Mouse (Mus musculus): Measurements from ENCODE around the gene Focad. TPM values are rescaled to one million over a fixed set of nuclear protein-coding genes. Genes with fewer than 3 reads are reported as not detected.
A peak's percentile ranks its signal among the peaks of the same experiment; 100 is the strongest.

Focad gene
- total RNA-seq, 2 experiments from 2014 or later = 46.4 to 47.5 TPM

- intact Hi-C loops (cut with DNase I) = no loop called here
- no peak for DNase-seq (ENCODE audit: low spot score in 2 of 2)
Observed at GRCm38 (mm10) chr4:88138366-88138917, 44.0 kb downstream of the Focad start.

- DNase-seq (ENCODE audit: low spot score in 2 of 2) = no peak
- intact Hi-C loops (cut with DNase I) = no loop called here
Observed at GRCm38 (mm10) chr4:88149462-88149861, 55.0 kb downstream of the Focad start.

- DNase-seq (ENCODE audit: low spot score in 2 of 2) = no peak
- intact Hi-C loops (cut with DNase I) = no loop called here
Observed at GRCm38 (mm10) chr4:88155490-88156160, 61.2 kb downstream of the Focad start.

- intact Hi-C loops (cut with DNase I) = no loop called here
- DNase-seq (ENCODE audit: low spot score in 2 of 2) = no peak
Observed at GRCm38 (mm10) chr4:88156961-88157360, 62.5 kb downstream of the Focad start.

GRCm38 (mm10) chr4:88157644-88158043, 63.2 kb downstream of the Focad start:
- DNase-seq (ENCODE audit: low spot score in 2 of 2) = peak; percentile 29 to 48
- intact Hi-C loops (cut with DNase I) = no loop called here

- DNase-seq (ENCODE audit: low spot score in 2 of 2) = no peak
- intact Hi-C loops (cut with DNase I) = no loop called here
Observed at GRCm38 (mm10) chr4:88159256-88159655, 64.8 kb downstream of the Focad start.

GRCm38 (mm10) chr4:88159700-88160099, 65.3 kb downstream of the Focad start:
- DNase-seq (ENCODE audit: low spot score in 2 of 2) = peak in 1 of 2 experiments; percentile 34
- intact Hi-C loops (cut with DNase I) = no loop called here

GRCm38 (mm10) chr4:88163511-88164247, 69.2 kb downstream of the Focad start:
- no peak for DNase-seq (ENCODE audit: low spot score in 2 of 2)

GRCm38 (mm10) chr4:88167008-88167862, 72.8 kb downstream of the Focad start:
- intact Hi-C loops (cut with DNase I) = no loop called here
- no peak for DNase-seq (ENCODE audit: low spot score in 2 of 2)

More at GRCm38 (mm10) chr4:88163511-88164247, 69.2 kb downstream of the Focad start:
- intact Hi-C loops (cut with DNase I) = no loop called here

- intact Hi-C loops (cut with DNase I) = no loop called here
- DNase-seq (ENCODE audit: low spot score in 2 of 2) = no peak
Observed at GRCm38 (mm10) chr4:88175058-88175974, 80.9 kb downstream of the Focad start.

- no peak for DNase-seq (ENCODE audit: low spot score in 2 of 2)
- intact Hi-C loops (cut with DNase I) = no loop called here
Observed at GRCm38 (mm10) chr4:88179296-88179695, 84.9 kb downstream of the Focad start.

GRCm38 (mm10) chr4:88184293-88184692, 89.9 kb downstream of the Focad start:
- intact Hi-C loops (cut with DNase I) = no loop called here
- no peak for DNase-seq (ENCODE audit: low spot score in 2 of 2)

- intact Hi-C loops (cut with DNase I) = no loop called here
Observed at GRCm38 (mm10) chr4:88185872-88186426, 91.5 kb downstream of the Focad start.

GRCm38 (mm10) chr4:88187649-88188048, 93.2 kb downstream of the Focad start:
- intact Hi-C loops (cut with DNase I) = no loop called here
- no peak for DNase-seq (ENCODE audit: low spot score in 2 of 2)

More at GRCm38 (mm10) chr4:88185872-88186426, 91.5 kb downstream of the Focad start:
- DNase-seq (ENCODE audit: low spot score in 2 of 2) = no peak

GRCm38 (mm10) chr4:88189495-88189894, 95.1 kb downstream of the Focad start:
- intact Hi-C loops (cut with DNase I) = no loop called here
- DNase-seq (ENCODE audit: low spot score in 2 of 2) = no peak

GRCm38 (mm10) chr4:88194256-88194655, 99.8 kb downstream of the Focad start:
- intact Hi-C loops (cut with DNase I) = no loop called here
- DNase-seq (ENCODE audit: low spot score in 2 of 2) = no peak

GRCm38 (mm10) chr4:88195898-88196495, 101.6 kb downstream of the Focad start:
- DNase-seq (ENCODE audit: low spot score in 2 of 2) = peak; percentile 26 to 50
- intact Hi-C loops (cut with DNase I) = no loop called here

- intact Hi-C loops (cut with DNase I) = no loop called here
- DNase-seq (ENCODE audit: low spot score in 2 of 2) = no peak
Observed at GRCm38 (mm10) chr4:88196500-88196912, 102.1 kb downstream of the Focad start.

Data from left cerebral cortex, postnatal 14 days (tissue).